Mouse (Mus musculus): Measurements from ENCODE around the gene Nrgn. TPM values are rescaled to one million over a fixed set of nuclear protein-coding genes. Genes with fewer than 3 reads are reported as not detected.

Gene Nrgn
- total RNA-seq (2021) = 1,000 to 10,000 TPM; 1,702 to 1,721 TPM

DNA sequence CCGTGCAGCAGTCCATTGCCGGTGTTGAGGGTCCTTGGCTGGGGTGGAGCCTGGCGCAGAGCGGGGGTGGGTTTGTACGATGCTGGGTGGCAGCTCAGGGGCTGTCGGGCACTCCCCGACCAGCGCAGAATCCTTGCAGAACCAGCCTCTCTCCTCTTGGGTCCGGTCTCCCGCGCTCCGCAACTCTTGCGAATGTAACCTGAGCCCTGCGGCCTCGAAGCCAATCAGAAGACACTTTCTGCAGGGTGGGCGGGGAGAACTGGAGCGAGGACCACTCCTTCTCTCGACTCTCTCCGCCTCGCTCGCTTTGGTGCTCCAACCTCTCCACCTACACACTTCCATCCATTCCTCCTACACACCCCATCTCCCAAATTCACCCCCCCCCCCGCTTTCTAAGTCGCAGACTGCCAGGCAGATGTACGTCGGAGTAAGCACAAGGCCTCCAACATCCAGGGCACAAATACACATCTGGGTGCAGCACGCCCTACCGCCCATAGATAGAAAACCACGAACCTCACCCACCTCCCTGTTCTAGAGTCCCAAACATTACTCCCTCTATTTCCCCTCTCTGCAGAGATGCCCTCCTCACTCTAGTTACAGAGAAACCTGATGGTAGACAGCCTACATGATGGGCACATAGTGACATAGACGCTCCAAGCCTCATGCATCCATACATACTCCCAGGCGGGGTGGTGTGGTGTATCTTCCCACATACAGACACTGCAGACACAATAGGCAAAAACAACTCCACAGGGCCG, at the start of gene Nrgn:
Gene Nrgn (minus strand): TSS at position 369 of the 758 bp plus-strand sequence.
- DNase-seq (ENCODE audit: extremely low spot score in 1 of 2, low spot score in 1 of 2) = peak; percentile 69 to 70

DNA sequence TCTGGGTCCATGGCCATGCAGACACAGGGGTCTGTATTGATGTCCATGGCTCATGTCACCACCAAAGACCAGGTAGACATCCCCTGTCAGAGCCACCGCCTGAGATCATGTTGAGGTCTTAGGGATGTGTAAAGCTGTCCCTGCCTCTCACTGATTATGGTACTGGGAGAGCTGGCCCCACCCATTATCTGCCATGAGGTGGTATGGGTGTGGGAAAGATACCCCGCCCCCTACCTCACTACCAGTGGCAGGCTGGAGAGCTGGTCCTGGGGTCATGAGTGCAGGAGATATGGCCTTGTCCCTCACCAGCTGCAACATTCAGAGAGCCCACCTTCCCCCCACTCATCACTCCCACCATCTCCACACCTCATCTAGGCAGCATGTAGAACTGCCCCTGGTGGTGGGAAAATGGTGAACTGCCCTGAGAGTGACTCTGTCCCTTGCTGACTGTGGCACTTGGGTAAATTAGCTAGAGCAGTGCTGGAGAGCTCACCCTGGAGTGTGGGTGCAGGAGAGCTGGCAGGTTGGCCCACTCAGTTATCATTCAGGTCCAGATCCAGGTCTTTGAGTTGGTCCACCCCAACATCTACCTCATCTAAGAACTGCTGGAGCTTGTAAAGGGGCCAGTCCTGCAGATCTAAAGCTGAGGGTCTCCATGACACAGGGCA, 48.0 kb upstream of the Nrgn start:
- DNase-seq (ENCODE audit: extremely low spot score in 1 of 2, low spot score in 1 of 2) = no peak

DNA sequence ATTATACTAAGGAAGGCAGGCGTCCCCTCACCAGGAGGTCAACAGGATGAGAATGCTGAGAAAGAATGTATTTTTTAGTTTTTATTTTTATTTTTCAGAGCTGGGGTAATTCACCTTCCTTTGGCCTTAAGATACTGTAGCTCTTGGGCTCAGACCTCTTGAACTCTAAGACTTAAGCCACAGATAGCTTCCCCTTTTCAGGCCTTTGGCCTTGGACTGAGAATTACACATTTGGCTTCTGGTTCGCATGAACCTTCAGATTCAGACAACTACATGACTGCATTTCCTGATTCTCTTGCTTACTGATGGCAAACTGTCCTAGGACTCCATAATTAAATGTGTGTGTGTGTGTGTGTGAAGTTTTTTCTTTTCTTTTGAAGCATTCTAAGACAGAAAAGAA, 45.9 kb upstream of the Nrgn start:
- DNase-seq (ENCODE audit: extremely low spot score in 1 of 2, low spot score in 1 of 2) = no peak

GRCm38 (mm10) chr9:37595570-37595969, 42.9 kb upstream of the Nrgn start:
- DNase-seq (ENCODE audit: extremely low spot score in 1 of 2, low spot score in 1 of 2) = no peak

GRCm38 (mm10) chr9:37593690-37594089, 41.0 kb upstream of the Nrgn start:
- no peak for DNase-seq (ENCODE audit: extremely low spot score in 1 of 2, low spot score in 1 of 2)

DNA sequence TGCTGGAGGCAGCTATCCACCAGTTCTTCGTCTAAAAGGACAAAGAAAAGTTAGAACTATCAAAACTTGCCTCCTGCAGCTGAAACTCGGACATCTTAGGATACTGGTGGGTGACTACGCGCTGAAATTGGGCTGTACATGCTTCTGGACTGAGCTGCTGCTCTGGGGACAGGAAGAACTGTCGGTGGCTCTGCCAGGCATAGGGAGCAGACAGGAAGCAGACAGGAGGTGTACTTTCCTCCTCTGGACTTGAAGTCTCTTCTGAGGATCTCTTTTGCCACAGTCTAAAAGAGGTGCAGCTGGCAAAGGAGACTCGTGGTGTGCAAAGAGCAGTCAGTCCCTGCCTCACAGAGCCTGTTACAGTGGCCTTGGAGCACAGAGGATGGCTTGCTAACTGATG, 39.9 kb upstream of the Nrgn start:
- no peak for DNase-seq (ENCODE audit: extremely low spot score in 1 of 2, low spot score in 1 of 2)

- no peak for DNase-seq (ENCODE audit: extremely low spot score in 1 of 2, low spot score in 1 of 2)
Measured at GRCm38 (mm10) chr9:37592025-37592424, 39.3 kb upstream of the Nrgn start.

GRCm38 (mm10) chr9:37590381-37590780, 37.7 kb upstream of the Nrgn start:
- no peak for DNase-seq (ENCODE audit: extremely low spot score in 1 of 2, low spot score in 1 of 2)

GRCm38 (mm10) chr9:37586718-37587117, 34.0 kb upstream of the Nrgn start:
- DNase-seq (ENCODE audit: extremely low spot score in 1 of 2, low spot score in 1 of 2) = no peak

- DNase-seq (ENCODE audit: extremely low spot score in 1 of 2, low spot score in 1 of 2) = no peak
Measured at GRCm38 (mm10) chr9:37583594-37583993, 30.9 kb upstream of the Nrgn start.

DNA sequence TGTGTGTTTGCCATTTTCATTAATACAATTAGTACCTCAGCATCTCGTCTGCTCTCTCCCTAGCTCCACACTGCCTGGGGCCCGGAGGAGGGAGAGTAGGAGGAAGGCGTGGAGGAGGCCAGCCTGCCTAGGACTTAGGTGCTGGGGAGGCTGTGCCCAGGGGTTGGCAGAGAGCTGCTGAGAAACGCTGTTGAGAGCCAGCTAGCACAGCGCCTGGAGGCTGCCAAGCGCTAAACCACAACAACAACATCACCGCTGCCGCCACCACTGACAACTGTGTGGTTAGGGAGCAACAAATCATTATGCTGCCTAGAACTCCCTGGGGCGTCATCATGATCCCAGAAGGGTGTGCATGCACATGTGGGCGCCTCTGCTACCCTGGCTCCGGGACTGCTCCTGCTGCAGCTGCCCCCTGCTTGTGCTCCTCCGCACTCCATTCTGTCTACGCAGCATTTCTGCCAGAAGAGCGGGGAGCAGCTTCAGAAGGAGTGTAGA, 23.8 kb upstream of the Nrgn start:
- DNase-seq (ENCODE audit: extremely low spot score in 1 of 2, low spot score in 1 of 2) = peak; percentile 28 to 46

DNA sequence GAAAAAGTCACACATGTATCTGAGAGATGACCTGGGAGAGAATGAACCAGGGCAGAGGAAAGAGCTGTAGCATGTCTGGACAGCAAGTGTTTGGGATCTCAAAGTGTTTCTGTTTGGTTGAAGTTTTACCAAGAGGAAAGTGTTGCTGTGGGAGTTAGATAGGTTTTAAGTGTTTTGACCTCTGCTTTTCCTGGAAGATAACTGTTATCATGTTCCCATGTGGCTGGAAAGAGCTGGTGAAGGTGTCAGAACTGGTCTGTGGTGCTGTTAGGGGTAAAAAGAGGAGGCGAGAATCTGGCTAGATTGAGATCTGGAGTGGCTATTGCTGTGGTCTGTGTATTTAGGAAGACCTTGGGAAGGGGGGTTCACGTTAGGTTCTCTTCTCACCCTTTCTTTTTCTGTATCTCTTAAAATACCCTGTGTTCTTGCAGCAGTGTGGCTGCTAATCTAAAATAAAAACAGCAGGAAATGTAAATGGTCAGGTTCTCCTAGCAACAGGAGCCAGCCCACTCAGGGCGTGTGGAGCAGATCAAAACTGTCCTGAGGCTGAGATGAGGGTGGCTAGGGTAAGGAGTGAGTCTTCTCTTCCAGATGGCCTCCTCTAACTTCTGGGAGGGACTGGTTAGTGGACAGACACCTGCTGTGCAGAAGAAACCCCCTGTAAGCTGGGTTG, 19.6 kb upstream of the Nrgn start:
- DNase-seq (ENCODE audit: extremely low spot score in 1 of 2, low spot score in 1 of 2) = no peak

DNA sequence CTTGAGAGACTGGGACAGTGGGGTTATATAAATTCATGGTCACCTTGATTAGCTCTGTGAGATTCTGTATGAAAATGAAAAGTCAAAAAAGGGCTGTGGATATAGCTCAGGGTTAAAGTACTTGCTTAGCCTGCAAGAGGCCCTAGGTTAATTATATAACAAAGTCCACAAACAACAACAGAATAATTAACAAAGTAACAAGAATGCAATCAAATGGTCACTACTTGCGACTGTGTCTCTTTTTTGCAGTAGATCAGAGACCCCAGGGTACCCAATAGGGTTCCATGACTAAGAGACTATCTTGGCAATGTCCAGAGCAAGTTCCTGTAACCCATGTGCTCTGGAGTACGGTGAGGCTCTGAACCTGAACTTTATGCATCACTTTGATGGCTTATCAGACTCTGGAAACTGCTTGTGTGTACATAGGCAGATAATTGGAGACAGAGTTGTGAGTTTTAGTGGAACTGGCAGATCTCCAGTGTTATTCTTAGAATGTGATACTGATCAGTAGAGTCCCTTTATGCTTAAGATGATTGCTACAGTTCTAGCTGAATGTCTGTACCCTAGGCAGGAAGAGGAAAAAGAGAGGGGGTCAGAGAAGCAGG, 16.6 kb upstream of the Nrgn start:
- no peak for DNase-seq (ENCODE audit: extremely low spot score in 1 of 2, low spot score in 1 of 2)

GRCm38 (mm10) chr9:37568605-37569214, 16.0 kb upstream of the Nrgn start:
- no peak for DNase-seq (ENCODE audit: extremely low spot score in 1 of 2, low spot score in 1 of 2)

DNA sequence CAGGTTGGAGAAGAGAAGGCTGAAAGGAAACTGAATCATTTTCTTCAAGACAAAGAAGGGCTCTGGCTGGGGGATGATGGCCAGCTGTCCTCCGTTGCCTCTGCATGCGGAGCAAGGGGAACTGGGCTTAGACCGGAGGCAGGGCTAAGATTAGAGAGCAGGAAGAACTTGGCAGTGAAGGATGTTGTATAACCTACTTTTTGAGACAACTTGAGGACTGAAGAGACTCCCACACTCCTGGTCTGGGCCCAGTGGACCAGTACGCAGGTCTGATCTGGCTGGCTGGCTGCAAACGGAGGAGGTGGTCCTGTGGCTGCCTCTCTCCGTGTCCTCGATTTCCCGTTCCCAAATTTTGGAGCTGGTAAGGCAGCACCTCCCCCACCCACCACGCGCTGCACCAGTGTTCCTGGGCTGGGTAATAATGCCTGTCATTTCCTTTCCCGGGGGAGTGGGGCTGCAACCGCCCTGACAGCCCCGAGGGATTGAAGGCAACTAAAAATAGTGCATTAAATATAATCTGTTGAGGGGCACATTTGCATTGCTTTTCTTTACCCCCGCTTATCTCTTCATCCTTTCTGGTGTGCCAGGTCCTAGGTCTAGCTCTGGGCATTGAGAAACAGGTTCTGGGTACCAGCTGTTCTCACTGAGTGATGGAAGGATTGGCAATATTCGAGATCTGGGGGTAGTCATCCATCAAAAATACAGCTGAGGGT, 15.3 kb upstream of the Nrgn start:
- no peak for DNase-seq (ENCODE audit: extremely low spot score in 1 of 2, low spot score in 1 of 2)

- DNase-seq (ENCODE audit: extremely low spot score in 1 of 2, low spot score in 1 of 2) = no peak
Measured at GRCm38 (mm10) chr9:37567454-37567853, 14.8 kb upstream of the Nrgn start.

GRCm38 (mm10) chr9:37567019-37567418, 14.3 kb upstream of the Nrgn start:
- no peak for DNase-seq (ENCODE audit: extremely low spot score in 1 of 2, low spot score in 1 of 2)

GRCm38 (mm10) chr9:37563805-37564204, 11.1 kb upstream of the Nrgn start:
- DNase-seq (ENCODE audit: extremely low spot score in 1 of 2, low spot score in 1 of 2) = no peak

DNA sequence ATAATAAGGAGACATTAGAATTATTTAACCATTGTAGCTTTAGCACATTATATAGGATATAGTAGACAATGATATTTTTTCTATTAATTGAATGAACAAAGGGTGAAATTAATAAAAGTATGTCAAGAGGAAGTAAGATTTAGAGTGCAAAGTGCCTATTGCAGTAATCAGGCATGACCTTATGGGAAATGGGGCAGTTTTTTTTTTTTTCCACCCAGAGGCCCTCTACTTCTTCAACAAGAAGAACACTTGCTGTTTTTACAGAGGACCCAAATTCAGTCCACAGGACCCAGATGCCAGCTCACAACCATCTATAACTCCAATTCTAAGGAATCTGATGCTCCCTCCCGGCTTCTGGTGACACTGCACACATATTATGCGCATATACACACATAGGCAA, 7.9 kb upstream of the Nrgn start:
- DNase-seq (ENCODE audit: extremely low spot score in 1 of 2, low spot score in 1 of 2) = no peak

DNA sequence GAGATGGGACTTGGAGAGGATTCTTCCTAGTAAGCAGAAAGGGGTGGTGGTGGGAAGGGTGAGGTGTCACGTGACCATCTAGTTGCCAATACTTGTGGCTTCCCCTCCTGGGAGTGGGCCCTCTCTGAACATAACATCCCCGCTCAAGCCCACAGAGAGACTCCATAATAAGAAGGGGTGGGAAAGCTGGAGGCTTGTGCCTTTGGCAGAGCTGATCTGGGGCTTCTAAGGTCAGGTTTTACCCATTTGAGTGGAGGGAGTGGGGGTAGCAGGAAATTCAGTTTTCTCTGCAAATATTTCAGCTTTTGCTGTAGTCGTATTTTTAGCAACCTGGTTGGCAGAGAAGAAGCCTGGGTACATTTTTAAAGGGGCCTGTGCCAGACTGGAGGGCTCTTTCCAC, 3.7 kb upstream of the Nrgn start:
- DNase-seq (ENCODE audit: extremely low spot score in 1 of 2, low spot score in 1 of 2) = no peak

Data from layer of hippocampus, postnatal 25 days (tissue).